Mouse (Mus musculus) brown adipose tissue, adult 24 weeks (tissue): ENCODE measurements around the gene Retn. TPM values are rescaled to one million over a fixed set of nuclear protein-coding genes. Genes with fewer than 3 reads are reported as not detected.

Experiments used
- H3K27ac ChIP-seq: fragments of 200-500 bp; replicated peaks from 2 replicates; pipeline ENCODE4 v1.5.1; 2012; ENCODE audit warnings: low read depth, mild to moderate bottlenecking, low read length
- H3K4me1 ChIP-seq: fragments of 200-500 bp; 2 replicates; pipeline ENCODE4 v1.6.1; 2012; ENCODE audit warnings: low read length, mixed read lengths; ENCODE audit not compliant: control insufficient read depth, insufficient read depth, insufficient read length
- H3K4me3 ChIP-seq: fragments of 200-500 bp; 2 replicates; pipeline ENCODE4 v1.5.1; 2012; ENCODE audit warnings: low read depth, mild to moderate bottlenecking, low read length, moderate library complexity; ENCODE audit not compliant: insufficient read depth
- polyA plus RNA-seq: library from polyadenylated mRNA; stranded (reverse); fragments of >200 nt; gene quantifications from 2 replicates; pipeline ENCODE4 v1.2.4, GENCODE M21; 2012; ENCODE audit not compliant: missing spikeins, insufficient read depth, insufficient read length

Retn gene
- 212 and 269 TPM in 2 replicates for polyA plus RNA-seq

DNA sequence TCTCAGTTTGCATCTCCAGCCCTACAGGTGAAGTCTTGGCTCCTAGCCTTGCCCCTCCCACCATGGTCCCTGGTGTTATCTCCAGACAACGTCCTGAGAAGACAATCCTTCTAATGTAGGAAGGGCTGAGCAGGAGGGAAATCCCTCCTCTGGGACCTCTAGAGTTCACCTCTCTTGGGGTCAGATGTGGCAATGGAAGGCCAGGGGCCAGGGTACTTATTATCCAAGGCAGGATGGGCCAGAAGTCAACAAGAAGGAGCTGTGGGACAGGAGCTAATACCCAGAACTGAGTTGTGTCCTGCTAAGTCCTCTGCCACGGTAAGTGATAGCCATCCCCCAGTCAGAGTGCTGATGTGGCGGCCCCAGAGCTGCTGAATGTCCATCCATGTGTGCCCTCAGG is at the start of gene Retn:
TSS of gene Retn (plus strand) at position 245 of the 400 bp plus-strand sequence.
- H3K4me1 ChIP-seq: peaks cover 13% of the 10 kb centered on the region; the same call in 1 of the 2 replicates
- H3K27ac ChIP-seq: no peak within 1 kb of the TSS
- H3K4me3 ChIP-seq: no peak within 1 kb of the TSS

DNA sequence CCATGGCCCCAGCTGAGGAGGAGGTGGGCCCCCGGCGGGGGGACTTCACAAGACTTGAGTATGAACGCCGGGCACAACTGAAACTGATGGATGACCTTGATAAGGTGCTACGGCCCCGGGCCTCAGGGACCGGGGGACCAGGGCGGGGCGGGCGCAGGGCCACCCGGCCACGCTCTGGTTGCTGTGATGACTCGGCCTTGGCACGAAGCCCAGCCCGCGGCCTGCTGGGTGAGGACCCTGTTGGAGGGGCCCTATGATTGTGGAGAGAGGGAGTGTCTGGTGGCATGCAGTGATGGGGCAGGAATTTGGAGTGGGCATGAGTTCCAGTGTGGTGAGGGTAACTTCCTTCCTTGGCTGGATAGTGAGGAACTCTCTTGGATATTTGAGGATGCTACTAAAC is 49.0 kb upstream of the Retn start:
- H3K27ac ChIP-seq: no peak overlapping the region
- no peak overlapping the region for H3K4me3 ChIP-seq
- H3K4me1 ChIP-seq: no peaks in the 10 kb centered on the region

DNA sequence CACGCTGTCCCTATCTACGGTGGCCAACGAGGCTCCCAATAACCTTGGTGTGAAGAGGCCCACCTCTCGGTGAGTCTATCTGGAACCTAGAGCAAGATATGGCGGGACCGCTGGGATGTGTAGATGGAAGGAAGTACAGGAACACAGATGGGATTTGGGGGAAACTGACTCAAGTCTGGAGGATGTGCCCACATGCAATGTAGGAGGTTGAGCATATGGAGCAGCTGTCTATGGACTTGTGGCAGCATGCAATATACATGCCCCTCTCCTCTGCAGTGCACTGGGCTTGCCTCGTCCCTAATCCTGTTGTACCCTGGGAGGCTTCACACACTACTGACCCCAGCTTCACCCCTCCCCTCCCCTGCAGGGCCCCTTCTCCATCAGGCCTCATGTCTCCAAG is 47.7 kb upstream of the Retn start:
- Histone ChIP-seq H3K4me1 (no peaks in the 10 kb centered on the region), H3K27ac (no peak overlapping the region), H3K4me3 (no peak overlapping the region)

DNA sequence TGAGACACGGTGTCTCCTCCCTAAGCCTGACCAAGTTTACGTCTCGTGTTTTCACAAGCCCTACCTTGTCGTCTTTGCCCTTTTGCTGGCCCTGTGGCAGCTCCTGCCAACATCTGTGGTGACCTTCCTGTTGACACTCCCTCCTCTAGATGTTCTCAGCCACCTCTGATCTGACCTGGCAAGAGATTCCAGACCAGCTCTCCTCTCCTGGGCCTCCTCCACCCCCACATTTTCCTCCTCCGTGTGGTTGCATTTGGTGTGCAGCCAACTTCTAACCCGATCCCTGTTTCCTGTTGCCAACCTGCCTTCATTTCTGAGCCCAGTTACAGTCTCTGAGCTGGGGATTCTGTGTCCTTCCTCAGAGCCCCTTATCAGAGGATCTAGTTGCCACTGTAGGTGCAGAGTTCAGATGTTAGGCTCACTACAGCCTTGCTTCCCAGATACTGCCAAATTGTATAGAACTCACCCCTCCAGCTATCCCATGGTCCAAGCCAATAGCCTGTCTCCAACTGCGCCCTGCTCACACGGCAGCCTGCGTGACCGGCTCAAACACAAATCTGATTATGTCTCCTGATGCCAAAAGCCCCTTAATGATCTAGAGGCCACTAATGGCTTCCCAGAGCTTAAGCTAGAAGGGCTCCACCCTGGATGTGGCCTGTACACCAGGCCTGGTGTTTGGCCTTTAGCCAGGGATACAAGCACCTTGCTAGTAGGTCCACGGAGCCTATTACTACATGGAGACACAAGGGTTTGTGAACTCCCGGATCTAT is 46.3 kb upstream of the Retn start:
- peak overlapping the region; percentile 81 for H3K27ac ChIP-seq
- no peak overlapping the region for H3K4me3 ChIP-seq
- H3K4me1 ChIP-seq: no peaks in the 10 kb centered on the region

DNA sequence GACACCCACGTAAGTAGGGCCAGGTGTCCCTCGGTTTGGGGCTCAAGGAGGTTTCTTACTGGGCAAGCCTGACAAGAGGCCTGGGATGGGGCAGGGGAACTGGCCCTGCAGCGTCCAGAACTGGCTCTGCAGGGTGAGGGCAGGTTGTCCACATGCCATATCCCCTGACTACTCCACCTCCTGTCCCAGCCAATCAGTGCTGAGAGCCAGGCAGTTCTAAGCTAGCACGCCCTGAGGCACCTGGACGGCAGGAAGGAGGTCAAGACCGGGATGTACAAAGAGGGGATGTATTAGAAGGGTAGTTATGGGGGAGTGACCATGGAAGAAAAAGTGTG is 45.8 kb upstream of the Retn start:
- Histone ChIP-seq H3K4me1 (no peaks in the 10 kb centered on the region), H3K27ac (peak overlapping the region; percentile 76), H3K4me3 (no peak overlapping the region)

DNA sequence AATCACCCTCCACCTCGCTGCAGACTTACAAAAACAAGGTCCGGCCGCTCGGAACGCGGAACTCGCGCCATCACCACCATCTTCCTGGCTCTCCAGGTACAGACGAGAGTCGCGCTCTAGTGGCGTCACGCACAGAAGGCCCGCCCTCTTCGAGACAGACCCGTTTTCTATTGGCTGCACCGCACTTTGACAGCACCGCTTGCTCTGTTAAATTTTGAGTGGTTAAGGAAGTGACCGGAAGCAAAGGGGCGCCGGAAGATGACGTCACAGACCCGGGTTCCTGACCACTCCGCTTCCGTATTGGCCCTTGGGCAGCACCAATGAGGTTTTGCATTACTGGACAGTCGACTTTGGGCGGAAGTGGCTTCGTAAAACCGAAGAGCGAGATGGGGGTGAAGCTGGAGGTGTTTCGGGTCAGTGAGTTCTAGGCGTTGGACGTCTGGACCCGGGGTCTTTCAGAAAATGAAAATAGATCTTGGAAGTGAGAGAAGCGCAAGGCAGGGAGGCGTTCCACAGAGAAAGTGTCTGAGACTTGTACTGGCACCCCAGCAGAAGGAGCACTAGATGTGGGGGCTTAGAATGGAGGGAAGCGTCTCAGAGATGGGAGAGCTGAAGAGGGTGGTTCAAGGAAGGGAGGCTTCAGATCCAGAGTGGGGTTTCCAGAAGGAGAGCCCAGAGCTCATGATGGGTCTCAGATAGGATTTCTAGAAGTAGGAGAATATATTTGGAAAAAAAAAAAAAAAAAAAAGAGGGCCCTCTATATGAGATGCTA is 34.2 kb upstream of the Retn start, which contains the start of the genes Xab2 and Pet100:
TSS of gene Xab2 (minus strand) at position 118 of the 772 bp plus-strand sequence.
TSS of gene Pet100 (plus strand) at position 350 of the 772 bp plus-strand sequence.
- Histone ChIP-seq H3K27ac (peak within 1 kb of the TSS; percentile 59), H3K4me3 (peak within 1 kb of the TSS; percentile 80), H3K4me1 (0 out of 2 replicates have a peak, but pooled peaks cover 3% of the 10 kb centered on the region)

DNA sequence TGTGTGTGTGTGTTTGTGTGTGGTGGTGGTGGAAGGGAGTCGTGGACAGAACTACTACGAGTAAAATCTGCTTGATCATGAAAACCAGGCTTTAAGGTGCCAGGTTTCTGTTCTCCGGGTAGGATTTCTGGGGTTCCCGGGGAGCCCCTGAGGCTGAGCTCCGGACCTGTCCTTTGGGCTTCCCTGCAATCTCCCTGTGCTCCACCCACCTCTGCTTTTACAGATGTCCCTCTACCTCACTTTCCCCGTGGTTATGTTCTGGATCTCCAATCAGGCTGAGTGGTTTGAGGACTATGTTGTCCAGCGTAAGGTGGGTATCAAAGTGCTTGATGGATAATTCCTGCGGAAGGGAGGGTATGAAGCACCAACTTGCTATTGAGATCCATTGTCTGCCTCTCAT is 33.5 kb upstream of the Retn start:
- H3K4me3 ChIP-seq: peak overlapping the region; percentile 79

DNA sequence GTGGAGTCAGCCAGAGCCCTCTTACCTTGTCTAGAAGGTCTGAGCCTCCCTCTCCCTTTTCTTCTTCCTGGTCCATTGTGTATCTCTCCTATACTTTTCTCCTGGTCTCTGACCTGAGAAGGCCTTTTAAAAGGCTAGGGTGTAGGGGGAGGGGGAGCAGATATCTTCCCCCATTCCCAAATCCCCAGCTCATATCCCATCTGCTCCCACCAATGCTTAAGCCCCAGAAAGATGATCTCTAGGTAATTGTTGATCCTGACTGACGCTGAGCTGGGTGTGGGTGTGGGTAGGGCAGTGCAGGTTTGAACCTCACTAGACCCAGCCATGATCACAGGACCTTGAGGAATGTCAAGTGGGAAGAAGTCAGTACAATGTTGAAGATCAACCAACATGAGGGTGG is 30.1 kb upstream of the Retn start, which contains the start of gene Pcp2:
TSS of gene Pcp2 (minus strand) at position 101 of the 400 bp plus-strand sequence.
- Histone ChIP-seq H3K27ac (no peak within 1 kb of the TSS), H3K4me3 (no peak within 1 kb of the TSS), H3K4me1 (0 out of 2 replicates have a peak, but pooled peaks cover 1% of the 10 kb centered on the region)

More for the DNA sequence above, 33.5 kb upstream of the Retn start:
- Histone ChIP-seq H3K27ac (no peak overlapping the region), H3K4me1 (0 out of 2 replicates have a peak, but pooled peaks cover 3% of the 10 kb centered on the region)

DNA sequence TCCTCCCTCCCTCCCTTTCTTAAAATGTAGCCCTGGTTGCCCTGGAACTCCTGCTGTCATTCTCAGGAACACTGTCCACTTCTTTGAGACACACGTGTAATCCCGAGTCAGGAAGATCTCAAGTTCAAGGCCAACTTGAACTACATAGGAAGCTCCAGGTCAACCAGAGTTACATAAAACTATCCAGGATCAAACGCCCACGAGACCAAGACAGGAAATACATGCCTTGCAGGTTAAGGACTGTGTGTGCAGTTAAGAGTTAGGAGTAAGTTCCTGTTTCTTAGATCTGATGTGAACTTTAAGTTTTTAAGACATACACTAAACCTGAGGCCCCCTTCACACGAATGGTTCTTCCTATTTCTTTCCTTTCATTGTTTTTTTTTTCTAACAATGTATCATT is 28.6 kb upstream of the Retn start:
- no peak overlapping the region for H3K27ac ChIP-seq
- no peak overlapping the region for H3K4me3 ChIP-seq
- no peaks in the 10 kb centered on the region for H3K4me1 ChIP-seq

DNA sequence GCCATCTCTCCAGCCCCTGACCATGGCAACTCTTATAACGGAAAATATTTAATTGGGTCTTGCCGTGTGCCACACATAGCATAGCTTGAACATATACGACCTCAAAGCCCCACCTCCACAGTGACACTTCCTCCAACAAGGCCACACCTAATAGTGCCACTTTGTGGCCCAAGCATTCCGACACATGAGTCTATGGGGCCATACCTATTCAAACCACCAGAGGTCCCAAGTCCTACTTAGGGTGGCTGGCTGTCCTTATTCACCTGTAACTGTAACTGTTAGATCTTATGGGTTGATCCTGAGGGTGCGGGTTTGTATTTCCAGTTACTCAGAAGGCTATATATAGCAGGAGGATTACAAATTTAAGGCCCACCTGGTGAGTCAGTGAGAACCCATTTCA is 27.6 kb upstream of the Retn start:
- H3K4me3 ChIP-seq: no peak overlapping the region
- H3K27ac ChIP-seq: no peak overlapping the region
- H3K4me1 ChIP-seq: no peaks in the 10 kb centered on the region

DNA sequence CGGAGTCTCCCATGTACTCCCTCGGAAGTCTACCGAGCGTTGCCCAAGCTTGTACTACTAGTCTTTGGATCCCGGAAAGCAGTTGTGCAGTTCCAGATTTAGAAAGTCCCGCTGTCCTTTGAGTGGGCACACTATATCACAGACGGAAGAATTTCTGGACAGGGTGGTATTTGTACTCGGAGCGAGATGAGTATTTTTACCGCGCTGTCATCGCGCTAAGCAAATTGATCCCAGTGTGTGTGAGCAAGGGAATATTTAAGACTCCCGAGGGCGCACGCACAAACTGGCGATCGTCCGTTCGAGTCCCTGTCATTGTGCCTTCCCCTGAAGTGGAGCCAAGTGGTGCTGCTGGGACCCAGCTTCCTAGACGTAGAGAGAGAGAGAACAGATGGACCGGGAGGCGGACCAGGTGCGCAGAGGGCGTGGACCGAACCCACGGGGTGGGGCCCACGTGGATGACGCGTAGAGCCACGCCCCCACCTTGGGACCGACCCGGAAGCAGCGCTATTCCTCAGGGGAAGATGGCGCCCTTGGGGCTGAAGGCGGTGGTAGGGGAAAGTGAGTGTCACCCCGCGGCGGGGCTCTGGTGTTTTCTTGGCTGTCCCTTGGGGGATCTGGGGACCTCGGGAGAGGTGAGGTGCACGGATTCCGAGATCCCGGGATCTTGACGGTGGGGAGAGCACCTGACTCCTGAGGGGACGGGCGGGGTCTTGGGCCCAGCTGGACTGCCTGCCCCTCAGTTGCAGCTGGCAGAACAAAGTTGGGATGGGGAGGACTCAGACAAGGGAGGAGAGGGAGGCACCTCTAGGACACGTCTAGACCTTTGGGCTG is 24.7 kb upstream of the Retn start, which contains the start of gene Stxbp2:
TSS of gene Stxbp2 (plus strand) at position 309 of the 831 bp plus-strand sequence.
- Histone ChIP-seq H3K4me3 (peak within 1 kb of the TSS; percentile 62), H3K27ac (no peak within 1 kb of the TSS), H3K4me1 (no peaks in the 10 kb centered on the region)

DNA sequence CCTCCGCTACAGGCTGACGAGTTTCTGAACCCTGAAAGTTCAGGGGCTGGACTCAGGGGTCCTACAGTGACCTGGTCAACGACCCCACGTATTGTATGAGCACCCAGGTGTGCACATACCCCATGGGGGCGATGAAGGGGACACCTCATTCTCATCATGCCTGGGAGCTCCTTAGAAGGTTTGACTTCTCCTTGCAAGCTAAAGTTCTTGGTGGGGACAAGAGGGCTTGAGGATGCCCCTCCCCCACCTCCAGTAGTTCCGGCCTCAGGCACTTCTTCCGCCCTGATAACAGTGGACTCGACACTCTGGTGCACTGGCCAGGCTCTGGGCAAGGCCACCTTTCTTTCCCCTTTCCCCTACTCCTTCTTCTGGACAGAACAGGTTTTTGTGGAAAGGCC is 24.1 kb upstream of the Retn start:
- no peaks in the 10 kb centered on the region for H3K4me1 ChIP-seq
- H3K4me3 ChIP-seq: peak overlapping the region; percentile 62
- H3K27ac ChIP-seq: no peak overlapping the region

DNA sequence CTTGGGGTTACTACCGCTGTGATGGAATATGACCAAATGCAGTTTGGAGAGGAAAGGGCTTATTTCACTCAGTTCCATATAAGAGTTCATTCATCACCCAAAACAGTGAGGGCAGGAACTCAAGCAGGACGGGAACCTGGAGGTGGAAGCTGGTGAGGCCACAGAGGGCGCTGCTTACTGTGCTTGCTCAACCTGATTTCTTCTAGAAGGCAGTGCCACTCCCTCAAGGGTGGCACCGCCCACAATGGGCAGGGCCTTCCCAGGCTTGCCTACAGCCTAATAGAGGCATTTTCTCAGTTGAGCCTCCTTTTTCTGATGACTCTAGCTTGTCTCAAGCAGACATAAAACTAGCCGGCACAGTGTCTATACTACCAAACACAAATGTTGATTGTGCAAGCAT is 9.8 kb upstream of the Retn start:
- H3K4me3 ChIP-seq: no peak overlapping the region
- peaks cover 13% of the 10 kb centered on the region; the same call in 1 of the 2 replicates for H3K4me1 ChIP-seq
- H3K27ac ChIP-seq: peak overlapping the region; percentile 92

DNA sequence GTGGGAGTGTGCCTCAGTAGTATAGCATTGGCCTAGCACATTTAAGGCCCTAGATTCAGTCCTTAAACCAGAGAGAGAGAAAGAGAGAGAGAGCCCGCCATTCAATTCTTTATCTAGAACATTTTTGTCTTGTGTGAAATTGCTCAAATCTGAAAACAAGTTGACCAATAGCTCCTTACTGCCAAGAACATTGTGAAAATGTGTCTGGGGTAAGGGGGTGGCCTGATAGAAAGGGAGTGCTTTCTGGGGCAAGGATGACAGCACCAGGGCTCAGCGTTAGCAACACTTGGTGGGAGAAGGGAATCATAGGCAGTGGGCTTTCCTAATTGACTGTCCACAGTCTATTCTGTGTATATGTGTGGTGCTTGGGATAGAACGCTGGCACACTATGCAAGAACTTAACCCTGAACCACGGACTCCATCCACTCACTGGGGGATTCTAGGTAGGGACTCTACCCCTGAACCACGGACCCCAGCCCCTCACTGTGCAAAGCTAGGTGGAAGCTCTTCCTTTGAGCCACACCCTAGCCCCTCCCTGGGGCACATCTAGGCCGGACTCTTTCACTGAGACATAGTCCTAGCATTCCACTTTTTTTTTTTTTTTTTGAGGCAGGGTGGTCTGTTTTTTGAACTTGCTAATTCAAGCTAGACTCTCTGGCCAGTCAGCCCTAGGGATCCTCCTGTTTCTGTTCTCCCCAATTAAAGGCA is 8.6 kb upstream of the Retn start:
- H3K27ac ChIP-seq: peak overlapping the region; percentile 93
- H3K4me3 ChIP-seq: no peak overlapping the region
- peaks cover 13% of the 10 kb centered on the region; the same call in 1 of the 2 replicates for H3K4me1 ChIP-seq
